Mouse (Mus musculus) retina, embryonic 14.5 days (tissue): Measurements from ENCODE around the gene Cd209f.
"Not testable (repeated sequence)": the region's sequence is repeated elsewhere in the genome, so short reads cannot be mapped to it uniquely, and the experiment has no call there.

Experiments
- DNase-seq: peaks from one replicate; pipeline ENCODE4 v3.0.0-alpha.2; 2015; ENCODE audit warnings: low spot score

The Cd209f gene

GRCm38 (mm10) chr8:4105735-4106134 is at the start of gene Cd209f:
TSS of gene Cd209f (minus strand) at chr8:4105835.
- DNase-seq, result not testable (repeated sequence)

- no peak for DNase-seq
Observed at GRCm38 (mm10) chr8:4154878-4155277, 49.2 kb upstream of the Cd209f start.

- no peak for DNase-seq
Observed at GRCm38 (mm10) chr8:4147272-4147671, 41.6 kb upstream of the Cd209f start.

GRCm38 (mm10) chr8:4141721-4142120 is 36.1 kb upstream of the Cd209f start:
- DNase-seq, result peak; percentile 50

GRCm38 (mm10) chr8:4139660-4140646 is 34.3 kb upstream of the Cd209f start:
- DNase-seq, result peak; percentile 94

- DNase-seq, result no peak
Observed at GRCm38 (mm10) chr8:4133798-4134197, 28.2 kb upstream of the Cd209f start, which contains the start of gene Cd209g. TSS of gene Cd209g (plus strand) at chr8:4134098.

- not testable (repeated sequence) for DNase-seq
Observed at GRCm38 (mm10) chr8:4088514-4088913, 17.1 kb downstream of the Cd209f start.

- DNase-seq, result not testable (repeated sequence)
Observed at GRCm38 (mm10) chr8:4087180-4087722, 18.4 kb downstream of the Cd209f start.
